ENCODE assay signal across 22 mouse cellular contexts in the genomic region with DNA sequence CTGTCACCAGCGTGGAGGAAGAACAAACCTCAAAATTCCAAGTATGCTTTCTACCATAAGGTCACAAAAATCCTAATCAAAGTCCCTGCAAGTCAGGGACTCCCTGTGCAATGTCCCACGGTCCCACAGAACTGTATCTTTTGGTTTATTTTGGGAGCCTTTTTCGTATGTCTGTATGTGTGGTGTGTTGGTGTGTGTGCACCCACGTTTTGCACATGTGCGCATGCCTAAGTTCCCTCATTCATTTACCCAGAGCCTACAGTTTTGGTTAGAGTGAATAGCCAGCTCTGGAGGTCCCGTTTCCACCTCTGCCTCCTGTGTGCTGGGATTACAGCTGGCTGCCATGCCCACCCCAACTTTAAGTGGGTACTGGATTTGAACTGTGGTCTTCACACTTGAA.
"Had no signal": no experiment of that assay in that cellular context is flagged by ENCODE, and none has a peak within 500 bp of the region (broad histone marks: within the 10 kb centered on the region; RNA-seq: fewer than 3 reads in every experiment).

No protein-coding gene starts in this region.

- H3K27me3 ChIP-seq: heart, embryonic 12.5 days; hindbrain, embryonic 13.5 days; hindbrain, embryonic 15.5 days; intestine, embryonic 15.5 days; limb, embryonic 13.5 days; limb, embryonic 15.5 days; liver, embryonic 12.5 days had no signal

- H3K9ac ChIP-seq: heart, embryonic 12.5 days; hindbrain, embryonic 13.5 days; hindbrain, embryonic 15.5 days; intestine, embryonic 15.5 days; kidney, embryonic 15.5 days; limb, embryonic 13.5 days; limb, embryonic 15.5 days; liver, embryonic 12.5 days; liver, embryonic 14.5 days had no signal

- H3K9me3 ChIP-seq: heart, embryonic 12.5 days; hindbrain, embryonic 13.5 days; hindbrain, embryonic 15.5 days; intestine, embryonic 15.5 days; kidney, embryonic 15.5 days; limb, embryonic 15.5 days; liver, embryonic 12.5 days had no signal

- H3K27ac ChIP-seq: hindbrain, embryonic 13.5 days; hindbrain, embryonic 15.5 days; hindbrain, postnatal 0 days; intestine, embryonic 15.5 days; kidney, embryonic 15.5 days; kidney, postnatal 0 days; limb, embryonic 13.5 days; limb, embryonic 15.5 days; liver, embryonic 12.5 days; liver, embryonic 14.5 days had no signal

- H3K36me3 ChIP-seq: heart, embryonic 12.5 days; hindbrain, embryonic 13.5 days; hindbrain, embryonic 15.5 days; intestine, embryonic 15.5 days; kidney, embryonic 15.5 days; limb, embryonic 13.5 days; limb, embryonic 15.5 days; liver, embryonic 12.5 days had no signal

- ATAC-seq: hindbrain, postnatal 0 days; intestine, embryonic 15.5 days; liver, embryonic 12.5 days had no signal

- H3K4me3 ChIP-seq: heart, embryonic 12.5 days; hindbrain, embryonic 13.5 days; hindbrain, embryonic 15.5 days; intestine, embryonic 15.5 days; kidney, embryonic 15.5 days; limb, embryonic 13.5 days; limb, embryonic 15.5 days; liver, embryonic 12.5 days had no signal

- DNase-seq: gastrocnemius, postnatal 14 days; gastrocnemius, postnatal 36 days; heart, adult 18-20 months; heart, postnatal 14 days; heart, postnatal 36 days; kidney, adult 11 months; kidney, postnatal 14 days; kidney, postnatal 36 days; layer of hippocampus, adult 9-11 months; layer of hippocampus, postnatal 36 days; left cerebral cortex, postnatal 4 days had no signal

- H3K4me2 ChIP-seq: heart, embryonic 12.5 days; hindbrain, embryonic 13.5 days; hindbrain, embryonic 15.5 days; intestine, embryonic 15.5 days; kidney, embryonic 15.5 days; limb, embryonic 13.5 days; limb, embryonic 15.5 days; liver, embryonic 12.5 days had no signal
